Mouse (Mus musculus): Measurements from ENCODE around the gene Matn4.

GRCm38 (mm10) chr2:164419489-164419888, 14.5 kb upstream of the Matn4 start:
- TF ChIP-seq CTCF (IDR thresholded peaks at IDR 0.05; ENCODE audit: low read depth): no peak
- no peak for TF ChIP-seq EP300 (optimal IDR thresholded peaks at IDR 0.05)

All from stomach, postnatal 0 days (tissue).